Mouse (Mus musculus) midbrain, embryonic 15.5 days (tissue): ENCODE measurements around the gene Dpm2. TPM values are rescaled to one million over a fixed set of nuclear protein-coding genes. Genes with fewer than 3 reads are reported as not detected.

Source experiments
- ATAC-seq: fragments of 200-750 bp; cut with Nextera tagmentation; replicated peaks from 2 replicates; pipeline ENCODE4 v1.8.0; 2017; ENCODE audit warnings: moderate TSS enrichment
- H3K27ac ChIP-seq: fragments of 300-500 bp; sonication (generic); 2 replicates; pipeline ENCODE4 v1.5.1; 2015; ENCODE audit warnings: mild to moderate bottlenecking, inconsistent platforms
- H3K27me3 ChIP-seq: fragments of 300-500 bp; sonication (generic); replicated peaks from 2 replicates; pipeline ENCODE4 v1.6.1; 2015; ENCODE audit warnings: inconsistent platforms
- H3K36me3 ChIP-seq: fragments of 300-500 bp; sonication (generic); replicated peaks from 2 replicates; pipeline ENCODE4 v1.6.1; 2015; ENCODE audit warnings: inconsistent platforms
- H3K4me1 ChIP-seq: fragments of 300-500 bp; sonication (generic); 2 replicates; pipeline ENCODE4 v1.6.1; 2015; ENCODE audit warnings: inconsistent platforms
- H3K4me2 ChIP-seq: fragments of 300-500 bp; sonication (generic); 2 replicates; pipeline ENCODE4 v1.6.1; 2015; ENCODE audit warnings: inconsistent platforms, mild to moderate bottlenecking, moderate library complexity
- H3K4me3 ChIP-seq: fragments of 300-500 bp; sonication (generic); 2 replicates; pipeline ENCODE4 v1.5.1; 2015; ENCODE audit warnings: mild to moderate bottlenecking, inconsistent platforms
- H3K9ac ChIP-seq: fragments of 300-500 bp; sonication (generic); 2 replicates; pipeline ENCODE4 v1.6.1; 2015; ENCODE audit warnings: mild to moderate bottlenecking, inconsistent platforms
- H3K9me3 ChIP-seq: fragments of 300-500 bp; sonication (generic); 2 replicates; pipeline ENCODE4 v1.6.1; 2016; ENCODE audit warnings: inconsistent platforms
- WGBS: fragments of 180-500 bp; shearing (Covaris S2); methylation state at CpG from one replicate; pipeline ENCODE4 v1.1.7; 2015; ENCODE audit warnings: mixed read lengths; 5-methylcytosine and 5-hydroxymethylcytosine counted together
- polyA plus RNA-seq: library from polyadenylated mRNA; unstranded; fragments of >200 nt; fragmentation: Nextera tagmentation; extraction: Ambion mirVana; gene quantifications from 2 replicates; pipeline ENCODE4 v1.2.1, GENCODE M21; 2015

Dpm2 gene
- polyA plus RNA-seq, 1 experiment from 2014 or later, result 145 TPM

- peaks cover 14% of the 10 kb centered on the region for H3K27me3 ChIP-seq
- peak within 1 kb of the TSS; percentile 100 for H3K4me2 ChIP-seq
- WGBS, result 5% methylated on average over 28 of the region's 28 CpGs
- peaks cover 32% of the 10 kb centered on the region for H3K4me1 ChIP-seq
- peak; percentile 81 for ATAC-seq
- H3K36me3 ChIP-seq, result no peaks in the 10 kb centered on the region
- H3K27ac ChIP-seq, result peak within 1 kb of the TSS; percentile 56
- H3K4me3 ChIP-seq, result peak within 1 kb of the TSS; percentile 63
- H3K9me3 ChIP-seq, result no peaks in the 10 kb centered on the region
- H3K9ac ChIP-seq, result peak within 1 kb of the TSS; percentile 60
These were observed 5.0 kb downstream of the Dpm2 start, which contains the start of gene 9430097D07Rik for GRCm38 (mm10) chr2:32575586-32576160. TSS of gene 9430097D07Rik (minus strand) at chr2:32575684.

GRCm38 (mm10) chr2:32576532-32576931 lies 5.9 kb downstream of the Dpm2 start:
- Histone ChIP-seq H3K4me3 (no peak overlapping the region), H3K27me3 (peaks cover 14% of the 10 kb centered on the region), H3K4me2 (peak overlapping the region; percentile 100; the same call in 1 of the 2 replicates), H3K27ac (no peak overlapping the region), H3K9me3 (no peaks in the 10 kb centered on the region), H3K36me3 (no peaks in the 10 kb centered on the region), H3K9ac (peak overlapping the region; percentile 60; the same call in 1 of the 2 replicates), H3K4me1 (peaks cover 27% of the 10 kb centered on the region)
- no peak for ATAC-seq
- 84% methylated on average over 9 of the region's 9 CpGs for WGBS

GRCm38 (mm10) chr2:32578146-32579046 lies 7.7 kb downstream of the Dpm2 start:
- H3K4me2 ChIP-seq, result no peak overlapping the region
- H3K9ac ChIP-seq, result no peak overlapping the region
- no peak overlapping the region for H3K4me3 ChIP-seq
- H3K27me3 ChIP-seq, result peaks cover 14% of the 10 kb centered on the region
- H3K4me1 ChIP-seq, result peaks cover 26% of the 10 kb centered on the region
- H3K9me3 ChIP-seq, result no peaks in the 10 kb centered on the region
- 42% methylated on average over 26 of the region's 30 CpGs for WGBS
- no peaks in the 10 kb centered on the region for H3K36me3 ChIP-seq
- no peak overlapping the region for H3K27ac ChIP-seq
- no peak for ATAC-seq

GRCm38 (mm10) chr2:32581450-32582095 lies 10.9 kb downstream of the Dpm2 start:
- Histone ChIP-seq H3K9ac (peak overlapping the region; percentile 22; the same call in 1 of the 2 replicates), H3K27me3 (peaks cover 14% of the 10 kb centered on the region), H3K4me1 (peaks cover 17% of the 10 kb centered on the region), H3K36me3 (no peaks in the 10 kb centered on the region), H3K4me2 (peak overlapping the region; percentile 42), H3K4me3 (peak overlapping the region; percentile 34), H3K9me3 (no peaks in the 10 kb centered on the region), H3K27ac (peak overlapping the region; percentile 49)
- peak; percentile 75 for ATAC-seq
- WGBS, result 30% methylated on average over 19 of the region's 19 CpGs

GRCm38 (mm10) chr2:32582830-32583799 lies 12.5 kb downstream of the Dpm2 start:
- Histone ChIP-seq H3K9ac (peak overlapping the region; percentile 27; the same call in 1 of the 2 replicates), H3K27me3 (peaks cover 14% of the 10 kb centered on the region), H3K27ac (peak overlapping the region; percentile 58; the same call in 1 of the 2 replicates)

GRCm38 (mm10) chr2:32585149-32585714 lies 14.6 kb downstream of the Dpm2 start:
- Histone ChIP-seq H3K9me3 (no peaks in the 10 kb centered on the region), H3K36me3 (no peaks in the 10 kb centered on the region), H3K4me2 (no peak overlapping the region), H3K4me3 (no peak overlapping the region), H3K9ac (no peak overlapping the region), H3K4me1 (peaks cover 37% of the 10 kb centered on the region), H3K27me3 (0 out of 2 replicates have a peak, but pooled peaks cover under 1% of the 10 kb centered on the region), H3K27ac (no peak overlapping the region)
- no peak for ATAC-seq
- WGBS, result 87% methylated on average over 7 of the region's 7 CpGs

More at GRCm38 (mm10) chr2:32582830-32583799, 12.5 kb downstream of the Dpm2 start:
- H3K9me3 ChIP-seq, result no peaks in the 10 kb centered on the region
- peak overlapping the region; percentile 30 for H3K4me3 ChIP-seq
- peak overlapping the region; percentile 52 for H3K4me2 ChIP-seq
- H3K4me1 ChIP-seq, result peaks cover 30% of the 10 kb centered on the region
- 11% methylated on average over 37 of the region's 37 CpGs for WGBS
- ATAC-seq, result peak; percentile 74
- H3K36me3 ChIP-seq, result no peaks in the 10 kb centered on the region

- Histone ChIP-seq H3K4me2 (peak within 1 kb of the TSS; percentile 57), H3K9ac (peak within 1 kb of the TSS; percentile 59), H3K27ac (peak within 1 kb of the TSS; percentile 48), H3K4me3 (peak within 1 kb of the TSS; percentile 52), H3K36me3 (no peaks in the 10 kb centered on the region), H3K9me3 (no peaks in the 10 kb centered on the region), H3K27me3 (no peaks in the 10 kb centered on the region), H3K4me1 (peaks cover 33% of the 10 kb centered on the region)
- under 1% methylated on average over 37 of the region's 38 CpGs for WGBS
- ATAC-seq, result peak; percentile 76
These were observed 16.3 kb downstream of the Dpm2 start, which contains the start of gene St6galnac4 for GRCm38 (mm10) chr2:32586871-32587351. TSS of gene St6galnac4 (plus strand) at chr2:32587095.

DNA sequence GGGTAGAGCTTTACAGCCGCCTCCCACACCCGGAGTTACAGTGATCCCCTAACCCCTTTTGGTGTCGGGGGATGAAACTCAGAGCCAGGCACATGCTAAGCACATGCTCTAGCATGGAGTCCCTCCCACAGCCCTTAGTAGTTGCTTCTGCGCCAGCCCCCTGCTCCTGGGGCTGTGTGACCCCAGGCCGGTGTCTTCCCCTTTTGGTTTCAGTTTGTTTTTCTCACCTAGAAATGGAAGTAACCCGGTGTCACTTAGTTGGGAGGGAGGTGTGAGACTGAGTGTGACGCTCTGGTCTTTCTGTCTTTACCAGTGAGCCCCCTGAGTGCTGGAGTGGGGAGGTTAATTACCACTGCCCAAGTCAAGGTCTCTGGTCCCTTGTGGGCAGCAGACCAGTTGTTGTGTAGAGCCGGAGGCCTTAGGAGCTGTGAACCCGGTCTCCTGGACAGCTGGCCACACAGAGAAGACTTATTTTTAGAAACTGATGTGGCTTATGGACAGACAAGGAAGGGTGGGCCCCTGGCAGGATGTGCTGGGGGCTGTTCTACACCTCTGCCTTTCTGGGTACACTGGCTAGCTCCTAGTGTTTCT lies 17.2 kb downstream of the Dpm2 start:
- Histone ChIP-seq H3K4me2 (peak overlapping the region; percentile 57), H3K36me3 (no peaks in the 10 kb centered on the region), H3K27me3 (no peaks in the 10 kb centered on the region), H3K27ac (no peak overlapping the region), H3K9ac (peak overlapping the region; percentile 59; the same call in 1 of the 2 replicates), H3K4me1 (peaks cover 30% of the 10 kb centered on the region), H3K9me3 (no peaks in the 10 kb centered on the region), H3K4me3 (peak overlapping the region; percentile 52)
- 56% methylated on average over 9 of the region's 9 CpGs for WGBS
- ATAC-seq, result no peak

DNA sequence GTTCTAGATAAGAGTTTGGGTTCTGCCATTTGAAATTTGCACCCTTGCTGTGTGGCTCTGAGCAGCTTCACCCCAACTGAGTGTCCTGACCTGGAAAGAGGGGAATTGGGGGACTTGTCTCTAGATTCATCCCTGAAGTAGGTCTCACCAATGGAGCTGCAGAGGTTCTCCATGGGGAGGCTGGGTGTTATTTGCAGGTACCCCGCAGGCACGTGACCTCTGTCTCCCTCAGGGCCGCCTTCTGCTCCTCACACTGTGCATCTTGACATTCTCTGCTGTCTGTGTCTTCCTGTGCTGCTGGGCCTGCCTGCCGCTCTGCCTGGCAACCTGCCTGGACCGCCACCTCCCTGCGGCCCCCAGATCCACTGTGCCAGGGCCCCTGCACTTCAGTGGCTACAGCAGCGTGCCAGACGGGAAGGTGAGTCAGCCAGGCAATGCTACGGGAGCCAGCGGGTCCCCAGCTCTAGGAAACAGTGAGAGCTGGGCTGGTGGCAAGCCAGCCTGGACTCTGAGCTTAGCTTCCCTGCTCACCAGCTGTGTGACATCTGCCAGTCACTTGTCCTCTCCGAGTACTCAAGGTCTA lies 18.6 kb downstream of the Dpm2 start:
- no peak for ATAC-seq
- 62% methylated on average over 11 of the region's 11 CpGs for WGBS
- H3K36me3 ChIP-seq, result no peaks in the 10 kb centered on the region
- H3K4me1 ChIP-seq, result peaks cover 24% of the 10 kb centered on the region
- no peaks in the 10 kb centered on the region for H3K9me3 ChIP-seq
- no peak overlapping the region for H3K4me3 ChIP-seq
- no peak overlapping the region for H3K27ac ChIP-seq
- no peak overlapping the region for H3K4me2 ChIP-seq
- H3K9ac ChIP-seq, result no peak overlapping the region
- no peaks in the 10 kb centered on the region for H3K27me3 ChIP-seq

GRCm38 (mm10) chr2:32590224-32590623 lies 19.6 kb downstream of the Dpm2 start:
- H3K9ac ChIP-seq, result no peak overlapping the region
- ATAC-seq, result no peak
- H3K4me1 ChIP-seq, result peaks cover 24% of the 10 kb centered on the region
- H3K4me2 ChIP-seq, result no peak overlapping the region
- H3K27ac ChIP-seq, result no peak overlapping the region
- H3K27me3 ChIP-seq, result no peaks in the 10 kb centered on the region
- H3K36me3 ChIP-seq, result no peaks in the 10 kb centered on the region
- no peak overlapping the region for H3K4me3 ChIP-seq
- no peaks in the 10 kb centered on the region for H3K9me3 ChIP-seq
- 83% methylated on average over 10 of the region's 10 CpGs for WGBS
